Mouse (Mus musculus) NIH3T3 (cell line): ENCODE measurements around the gene Nudt5.

Source experiments
- DNase-seq: peaks from one replicate; pipeline ENCODE4 v3.0.0-alpha.2; 2012; ENCODE audit warnings: low read depth

Gene Nudt5

GRCm38 (mm10) chr2:5867681-5868080 is 22.9 kb downstream of the Nudt5 start:
- peak; percentile 9 for DNase-seq

DNA sequence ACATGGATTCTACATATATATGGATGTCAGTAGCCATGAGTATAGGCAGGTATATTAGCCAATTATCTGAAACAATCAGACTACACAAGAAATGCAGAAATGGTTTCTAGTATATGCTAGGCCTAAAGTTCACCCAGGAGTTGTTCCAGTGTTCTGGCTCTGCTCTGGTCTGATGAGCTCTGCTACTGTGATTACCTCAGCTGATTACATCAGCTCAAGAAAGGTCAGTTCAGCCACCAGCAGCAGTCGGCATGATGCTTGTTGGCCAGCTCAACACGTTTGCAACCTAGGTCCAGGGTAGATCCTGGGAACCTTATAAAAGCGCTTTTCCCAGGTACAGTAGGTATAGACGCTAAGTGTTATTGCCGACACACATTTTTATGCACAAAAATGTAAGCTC is 24.9 kb downstream of the Nudt5 start:
- no peak for DNase-seq

DNA sequence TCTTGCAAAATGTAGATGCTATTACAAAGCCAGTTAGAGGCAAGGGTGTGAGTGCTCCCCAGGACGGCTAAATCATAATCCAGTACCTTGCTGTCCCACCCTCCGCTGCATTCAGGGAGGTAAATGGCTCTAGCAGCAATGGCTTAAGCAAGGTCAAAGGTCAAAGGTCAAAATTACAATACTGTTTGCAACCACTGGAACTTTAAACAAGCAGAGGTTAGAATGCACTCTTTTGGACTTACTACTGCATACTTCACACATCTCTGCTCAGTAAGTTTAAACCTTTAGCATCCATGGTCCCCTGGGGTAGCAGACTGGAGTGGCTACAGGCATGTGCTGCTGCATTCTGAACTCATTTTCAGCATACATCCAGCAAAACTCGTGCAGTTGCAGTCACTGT is 32.6 kb downstream of the Nudt5 start:
- no peak for DNase-seq

DNA sequence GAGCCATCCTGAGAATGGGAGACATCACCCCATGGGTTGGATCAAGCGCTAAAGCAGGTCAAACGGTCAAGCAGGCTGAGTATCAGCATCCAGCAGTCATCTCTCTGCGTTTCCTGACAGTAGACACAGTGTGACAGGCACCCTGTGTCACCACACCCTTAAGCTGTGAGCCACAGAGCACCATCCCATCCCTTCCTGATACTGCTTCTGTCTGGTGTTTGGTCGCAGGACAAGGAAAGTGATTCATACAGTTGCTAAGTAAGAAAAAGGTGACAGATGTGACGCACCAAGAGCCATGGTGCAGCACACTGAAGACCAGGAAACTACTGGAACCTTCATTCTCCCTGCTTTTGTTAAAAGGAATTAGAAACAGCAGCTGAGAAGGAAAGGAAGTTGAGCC is 44.0 kb downstream of the Nudt5 start:
- DNase-seq: no peak

DNA sequence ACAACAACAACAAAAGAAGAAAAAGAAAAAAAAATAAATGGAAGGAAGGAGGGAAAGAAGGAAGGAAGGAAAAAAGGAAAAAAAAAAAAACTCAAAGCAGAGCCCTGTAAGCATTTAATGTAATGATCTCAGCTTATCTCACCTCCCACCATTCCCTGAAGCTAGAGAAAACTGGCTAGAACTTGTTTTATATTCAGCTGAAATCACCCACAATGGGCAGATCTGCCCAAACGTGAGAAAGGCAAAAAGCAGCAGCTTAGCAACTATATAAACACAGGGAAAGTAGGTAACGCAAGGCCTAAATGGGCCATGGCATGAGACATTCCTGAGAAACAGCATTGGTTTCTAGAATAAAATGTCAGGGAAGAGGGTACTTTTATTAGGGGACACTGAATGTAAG is 44.6 kb downstream of the Nudt5 start:
- DNase-seq: no peak

GRCm38 (mm10) chr2:5894296-5894695 is 49.5 kb downstream of the Nudt5 start:
- peak; percentile 40 for DNase-seq

- DNase-seq: peak; percentile 99
Measured at GRCm38 (mm10) chr2:5894843-5895570, 50.2 kb downstream of the Nudt5 start, which contains the start of gene Sec61a2. Gene Sec61a2, minus strand, starts transcription at chr2:5895432.

GRCm38 (mm10) chr2:5900145-5900544 is 55.3 kb downstream of the Nudt5 start:
- peak; percentile 56 for DNase-seq

DNA sequence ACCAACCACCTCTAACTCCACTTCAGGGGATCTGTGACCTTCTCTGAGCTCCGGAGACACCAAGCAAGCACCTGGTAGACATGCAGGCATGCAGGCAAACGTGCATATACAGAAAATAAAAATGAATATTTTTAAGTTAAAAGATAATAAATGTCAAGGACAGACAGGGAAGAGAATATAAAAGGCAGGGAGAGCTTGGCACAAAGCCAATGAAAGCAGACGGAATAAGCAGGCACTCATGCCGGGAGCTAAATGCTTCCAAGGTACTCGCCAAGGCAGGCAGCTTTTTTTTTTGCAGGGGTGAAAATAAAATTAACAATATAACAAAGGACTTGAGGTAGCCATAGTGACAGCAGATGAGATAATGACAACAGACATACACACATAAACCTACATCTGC is 61.3 kb downstream of the Nudt5 start:
- peak; percentile 26 for DNase-seq

DNA sequence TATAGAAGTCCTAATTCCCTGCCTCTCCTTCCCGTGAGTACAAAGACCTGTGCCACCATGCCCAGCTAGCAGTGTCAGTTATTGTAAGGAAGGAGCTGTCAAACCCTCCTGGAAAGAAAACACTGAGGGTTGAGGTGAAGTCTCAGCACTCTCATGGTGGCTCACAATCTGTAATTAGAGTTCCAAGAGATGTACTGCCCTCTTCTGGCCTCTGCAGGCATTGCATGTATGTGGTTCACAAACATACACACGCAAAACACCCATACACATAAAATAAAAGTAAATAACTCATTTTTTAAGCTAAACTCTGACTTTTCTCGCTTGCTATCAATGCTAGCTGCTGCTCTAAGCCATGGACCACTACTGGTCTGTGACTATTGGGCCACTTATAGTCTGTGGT is 61.8 kb downstream of the Nudt5 start:
- peak; percentile 65 for DNase-seq

- no peak for DNase-seq
Measured at GRCm38 (mm10) chr2:5911282-5911965, 66.6 kb downstream of the Nudt5 start.
